Mouse (Mus musculus) liver, adult 2 months (tissue): Measurements from ENCODE around the gene Ptprn2.

Experiments
- CTCF ChIP-seq: fragments of 200-500 bp; IDR thresholded peaks from 2 replicates; pipeline ENCODE4 v1.5.1; 2011; ENCODE audit warnings: low read depth, low read length, control low read depth
- POLR2A ChIP-seq: fragments of 200-500 bp; IDR thresholded peaks from 2 replicates; pipeline ENCODE4 v1.6.1; 2011; ENCODE audit warnings: low read length, control low read depth; ENCODE audit not compliant: insufficient read depth; ENCODE audit errors: extremely low read depth

DNA sequence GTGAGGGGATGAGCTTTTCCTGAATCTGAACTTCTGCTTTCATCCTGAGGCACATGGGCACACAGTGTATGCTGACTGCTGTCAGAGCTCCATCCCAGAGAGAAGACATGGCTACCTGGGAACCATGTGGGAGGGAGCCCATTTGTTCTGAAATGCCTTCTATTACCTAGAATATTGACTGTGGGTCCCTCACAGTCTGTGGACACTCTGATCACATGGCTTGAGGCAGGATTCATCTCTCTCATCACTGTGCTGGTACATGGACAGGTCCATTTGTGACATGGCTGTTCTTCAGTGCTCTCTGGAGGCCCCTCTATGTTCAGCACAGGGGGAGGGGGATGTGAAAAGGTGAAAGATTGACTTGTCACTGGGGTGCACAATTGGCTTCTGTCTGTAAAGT lies 227.6 kb downstream of the Ptprn2 start:
- no peak for TF ChIP-seq POLR2A
- TF ChIP-seq CTCF = no peak
